Mouse (Mus musculus) hindbrain, embryonic 13.5 days (tissue): Measurements from ENCODE around the gene Syt17. TPM values are rescaled to one million over a fixed set of nuclear protein-coding genes. Genes with fewer than 3 reads are reported as not detected.
"Not testable (repeated sequence)": the region's sequence is repeated elsewhere in the genome, so short reads cannot be mapped to it uniquely, and the experiment has no call there.

Experiments used
- ATAC-seq: fragments of 200-750 bp; cut with Nextera tagmentation; 2 replicates; pipeline ENCODE4 v1.8.0; 2017; ENCODE audit warnings: moderate TSS enrichment; ENCODE audit not compliant: low FRiP score
- H3K27ac ChIP-seq: fragments of 300-500 bp; sonication (generic); 2 replicates; pipeline ENCODE4 v1.5.1; 2015; ENCODE audit warnings: inconsistent platforms, mild to moderate bottlenecking, moderate library complexity
- H3K27me3 ChIP-seq: fragments of 300-500 bp; sonication (generic); 2 replicates; pipeline ENCODE4 v1.6.1; 2015; ENCODE audit warnings: mild to moderate bottlenecking, inconsistent platforms
- H3K36me3 ChIP-seq: fragments of 300-500 bp; sonication (generic); 2 replicates; pipeline ENCODE4 v1.6.1; 2015; ENCODE audit warnings: mild to moderate bottlenecking, inconsistent platforms
- H3K4me1 ChIP-seq: fragments of 300-500 bp; sonication (generic); replicated peaks from 2 replicates; pipeline ENCODE4 v1.6.1; 2015; ENCODE audit warnings: inconsistent platforms
- H3K4me2 ChIP-seq: fragments of 300-500 bp; sonication (generic); 2 replicates; pipeline ENCODE4 v1.6.1; 2015; ENCODE audit warnings: inconsistent platforms, mild to moderate bottlenecking, moderate library complexity
- H3K4me3 ChIP-seq: fragments of 300-500 bp; sonication (generic); 2 replicates; pipeline ENCODE4 v1.5.1; 2015; ENCODE audit warnings: mild to moderate bottlenecking, inconsistent platforms
- H3K9ac ChIP-seq: fragments of 300-500 bp; sonication (generic); 2 replicates; pipeline ENCODE4 v1.6.1; 2015; ENCODE audit warnings: mild to moderate bottlenecking, inconsistent platforms
- H3K9me3 ChIP-seq: fragments of 300-500 bp; sonication (generic); 2 replicates; pipeline ENCODE4 v1.6.1; 2016; ENCODE audit warnings: inconsistent platforms
- WGBS: fragments of 180-500 bp; shearing (Covaris S2); methylation state at CpG from one replicate; pipeline ENCODE4 v1.1.7; 2015; 5-methylcytosine and 5-hydroxymethylcytosine counted together
- polyA plus RNA-seq: library from polyadenylated mRNA; unstranded; fragments of >200 nt; fragmentation: Nextera tagmentation; extraction: Ambion mirVana; gene quantifications from 2 replicates; pipeline ENCODE4 v1.2.1, GENCODE M21; 2015

The Syt17 gene
- polyA plus RNA-seq, 1 experiment from 2014 or later = 9.4 TPM

DNA sequence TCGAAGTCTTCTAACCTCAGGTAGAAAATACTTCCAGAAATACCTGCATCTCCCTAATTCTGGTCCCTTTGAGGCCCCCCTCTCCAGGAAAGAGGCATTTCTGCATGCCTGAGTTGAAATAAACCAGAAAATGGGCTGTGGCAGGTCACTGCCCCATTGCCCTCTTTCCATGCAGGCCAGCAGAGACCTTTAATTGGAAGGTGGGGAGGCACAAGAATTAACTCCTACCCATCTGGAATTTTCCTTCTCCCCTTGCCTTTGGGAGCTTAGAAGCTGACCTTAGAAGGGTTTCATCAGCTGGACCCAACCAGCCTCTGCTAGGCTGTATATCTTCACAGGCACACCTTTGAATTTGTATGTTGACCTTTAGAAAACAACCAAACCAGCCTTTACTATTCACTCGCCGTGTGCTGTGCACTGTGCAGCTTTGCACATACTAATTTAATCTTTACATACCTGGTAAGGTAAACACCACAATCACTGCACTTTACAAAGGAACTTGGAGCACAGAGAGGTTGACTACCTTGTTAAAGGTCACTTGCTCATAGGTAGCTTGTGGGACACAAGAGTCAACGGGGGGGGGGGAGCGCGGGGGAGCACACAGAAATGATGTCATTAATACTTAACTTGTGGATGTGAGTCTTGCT lies 84.3 kb downstream of the Syt17 start:
- no peak overlapping the region for H3K4me2 ChIP-seq
- no peaks in the 10 kb centered on the region for H3K9me3 ChIP-seq
- ATAC-seq = no peak
- WGBS = 90% methylated on average over 6 of the region's 6 CpGs
- H3K4me1 ChIP-seq = peaks cover 8% of the 10 kb centered on the region; the same call in 1 of the 2 replicates
- no peaks in the 10 kb centered on the region for H3K36me3 ChIP-seq
- H3K27me3 ChIP-seq = no peaks in the 10 kb centered on the region
- H3K4me3 ChIP-seq = no peak overlapping the region
- H3K9ac ChIP-seq = no peak overlapping the region
- no peak overlapping the region for H3K27ac ChIP-seq

DNA sequence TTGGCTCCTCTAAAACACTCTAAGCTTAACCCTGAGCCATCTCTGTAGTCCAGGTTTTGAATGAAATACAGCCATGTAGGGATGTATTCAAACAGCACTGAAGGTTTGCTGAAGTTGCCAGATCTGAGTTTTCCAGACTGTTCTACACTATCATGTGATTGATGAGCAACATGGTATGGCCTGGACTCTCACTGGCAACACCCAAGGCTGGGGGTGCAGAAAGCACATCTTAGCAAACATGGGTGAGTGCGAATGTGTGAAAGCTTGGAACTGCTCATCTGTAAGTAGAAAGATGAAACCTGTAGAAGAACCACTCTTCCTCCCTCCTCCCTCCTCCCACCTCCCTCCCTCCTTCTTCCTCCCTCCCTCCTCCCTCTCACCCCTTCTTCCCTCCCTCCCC lies 85.1 kb downstream of the Syt17 start:
- no peak overlapping the region for H3K9ac ChIP-seq
- no peaks in the 10 kb centered on the region for H3K27me3 ChIP-seq
- no peak for ATAC-seq
- peaks cover 8% of the 10 kb centered on the region; the same call in 1 of the 2 replicates for H3K4me1 ChIP-seq
- no peak overlapping the region for H3K27ac ChIP-seq
- no peak overlapping the region for H3K4me2 ChIP-seq
- WGBS = 96% methylated on average over 1 of the region's 1 CpGs
- no peaks in the 10 kb centered on the region for H3K9me3 ChIP-seq
- no peak overlapping the region for H3K4me3 ChIP-seq
- H3K36me3 ChIP-seq = no peaks in the 10 kb centered on the region

GRCm38 (mm10) chr7:118362258-118362657 lies 85.8 kb downstream of the Syt17 start:
- Histone ChIP-seq H3K4me2 (no peak overlapping the region), H3K4me1 (peaks cover 8% of the 10 kb centered on the region; the same call in 1 of the 2 replicates), H3K9ac (no peak overlapping the region), H3K27me3 (no peaks in the 10 kb centered on the region), H3K4me3 (no peak overlapping the region), H3K9me3 (no peaks in the 10 kb centered on the region), H3K36me3 (no peaks in the 10 kb centered on the region), H3K27ac (no peak overlapping the region)
- ATAC-seq = no peak
- 73% methylated on average over 3 of the region's 3 CpGs for WGBS

DNA sequence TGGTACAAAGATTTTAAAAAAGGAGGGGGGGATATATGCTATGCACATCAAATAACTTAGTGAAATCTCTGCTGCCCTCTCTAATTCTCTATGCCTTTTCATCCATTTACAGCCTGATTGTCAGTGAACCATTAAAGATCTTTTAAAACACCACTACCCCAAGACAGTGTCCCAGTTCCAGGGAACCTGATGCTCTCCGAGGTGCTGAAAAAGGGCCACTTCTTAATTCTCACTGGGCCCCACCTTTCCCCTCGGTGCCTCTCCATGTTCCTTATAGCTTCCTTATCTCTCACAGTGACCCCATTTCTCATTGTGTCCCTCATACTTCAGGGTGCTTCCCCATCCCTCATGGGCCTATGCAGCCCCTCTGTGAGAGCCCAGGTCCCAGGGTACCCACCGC lies 89.0 kb downstream of the Syt17 start:
- H3K4me2 ChIP-seq = no peak overlapping the region
- no peaks in the 10 kb centered on the region for H3K9me3 ChIP-seq
- no peak for ATAC-seq
- no peaks in the 10 kb centered on the region for H3K27me3 ChIP-seq
- H3K9ac ChIP-seq = no peak overlapping the region
- no peak overlapping the region for H3K4me3 ChIP-seq
- WGBS = 49% methylated on average over 3 of the region's 3 CpGs
- no peaks in the 10 kb centered on the region for H3K36me3 ChIP-seq
- no peak overlapping the region for H3K27ac ChIP-seq
- H3K4me1 ChIP-seq = no peaks in the 10 kb centered on the region

GRCm38 (mm10) chr7:118356410-118357005 lies 91.5 kb downstream of the Syt17 start:
- not testable (repeated sequence) for H3K27ac ChIP-seq, H3K4me1 ChIP-seq, H3K9ac ChIP-seq, ATAC-seq, H3K9me3 ChIP-seq, H3K36me3 ChIP-seq, H3K4me2 ChIP-seq, H3K27me3 ChIP-seq, H3K4me3 ChIP-seq
- WGBS = 75% methylated on average over 8 of the region's 8 CpGs

DNA sequence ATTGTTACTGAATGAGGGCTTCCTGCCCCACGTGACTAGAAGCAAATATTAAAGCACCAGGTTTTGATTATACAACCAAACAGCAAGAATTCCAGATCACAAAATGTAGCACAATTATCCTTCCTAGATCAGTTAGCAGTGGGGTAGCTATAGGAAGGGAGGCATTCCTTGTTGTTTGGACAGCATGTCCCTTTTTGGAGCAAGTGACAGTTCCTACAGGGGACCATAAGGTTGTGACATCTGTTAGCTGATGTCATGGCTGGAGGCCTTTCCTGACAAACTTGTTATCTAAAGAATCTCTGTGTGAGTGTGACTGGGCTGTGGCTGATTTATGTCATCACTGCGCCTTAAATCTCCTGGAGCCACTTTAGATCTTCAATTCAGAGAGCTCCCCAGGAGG lies 97.2 kb downstream of the Syt17 start:
- no peak overlapping the region for H3K9ac ChIP-seq

DNA sequence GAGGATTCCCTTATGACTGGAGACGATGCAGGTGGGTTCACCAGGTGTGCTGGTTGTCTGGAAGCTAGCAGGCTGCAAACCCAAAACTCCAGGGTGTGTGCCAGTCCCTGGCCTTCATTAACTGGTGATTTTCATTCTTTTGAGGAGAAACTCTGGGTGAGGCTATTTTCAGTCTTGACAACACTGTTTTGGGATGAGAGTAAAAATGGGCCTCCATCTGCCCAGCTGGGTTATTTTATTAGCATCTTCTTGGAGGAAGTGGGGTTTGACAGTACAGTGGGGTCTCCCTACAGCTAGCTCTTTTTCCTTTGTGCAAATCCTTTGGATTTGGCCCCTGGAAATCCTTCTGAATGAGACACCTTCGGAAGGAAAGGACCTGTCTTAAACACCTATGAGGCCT lies 101.1 kb downstream of the Syt17 start:
- Histone ChIP-seq H3K36me3 (no peaks in the 10 kb centered on the region), H3K9me3 (peaks cover 6% of the 10 kb centered on the region; the same call in 1 of the 2 replicates), H3K27me3 (no peaks in the 10 kb centered on the region), H3K27ac (no peak overlapping the region), H3K4me1 (no peaks in the 10 kb centered on the region), H3K4me3 (no peak overlapping the region), H3K4me2 (no peak overlapping the region), H3K9ac (no peak overlapping the region)
- 75% methylated on average over 2 of the region's 2 CpGs for WGBS
- no peak for ATAC-seq

More for the DNA sequence above, 97.2 kb downstream of the Syt17 start:
- no peaks in the 10 kb centered on the region for H3K36me3 ChIP-seq
- no peak overlapping the region for H3K4me2 ChIP-seq
- WGBS = 79% methylated on average over 2 of the region's 2 CpGs
- H3K4me1 ChIP-seq = no peaks in the 10 kb centered on the region
- ATAC-seq = no peak
- no peak overlapping the region for H3K4me3 ChIP-seq
- no peak overlapping the region for H3K27ac ChIP-seq
- H3K27me3 ChIP-seq = no peaks in the 10 kb centered on the region
- peaks cover 6% of the 10 kb centered on the region; the same call in 1 of the 2 replicates for H3K9me3 ChIP-seq

DNA sequence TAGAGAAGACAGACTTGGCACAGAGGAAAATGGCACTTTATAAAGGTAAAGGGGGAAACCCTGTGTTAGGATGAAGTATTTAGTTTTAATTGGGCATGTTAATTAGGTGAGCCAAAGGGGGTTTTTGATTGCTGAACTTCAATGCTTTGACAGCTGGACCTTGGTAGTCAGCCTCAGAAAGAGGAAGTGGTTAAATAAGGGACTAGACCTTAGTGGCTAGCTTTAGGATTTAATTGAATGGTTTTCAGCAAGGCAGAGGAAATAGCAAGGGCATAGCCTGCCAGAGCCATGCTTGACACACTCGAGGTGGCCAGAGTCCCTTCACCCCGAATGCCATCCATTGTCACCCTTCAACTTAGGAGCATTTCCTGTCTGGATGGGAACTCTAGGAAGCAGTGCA lies 101.6 kb downstream of the Syt17 start:
- 74% methylated on average over 2 of the region's 2 CpGs for WGBS
- Histone ChIP-seq H3K4me3 (no peak overlapping the region), H3K4me2 (no peak overlapping the region), H3K27ac (no peak overlapping the region), H3K9ac (no peak overlapping the region), H3K36me3 (no peaks in the 10 kb centered on the region), H3K9me3 (peaks cover 6% of the 10 kb centered on the region; the same call in 1 of the 2 replicates), H3K27me3 (no peaks in the 10 kb centered on the region), H3K4me1 (no peaks in the 10 kb centered on the region)
- no peak for ATAC-seq

DNA sequence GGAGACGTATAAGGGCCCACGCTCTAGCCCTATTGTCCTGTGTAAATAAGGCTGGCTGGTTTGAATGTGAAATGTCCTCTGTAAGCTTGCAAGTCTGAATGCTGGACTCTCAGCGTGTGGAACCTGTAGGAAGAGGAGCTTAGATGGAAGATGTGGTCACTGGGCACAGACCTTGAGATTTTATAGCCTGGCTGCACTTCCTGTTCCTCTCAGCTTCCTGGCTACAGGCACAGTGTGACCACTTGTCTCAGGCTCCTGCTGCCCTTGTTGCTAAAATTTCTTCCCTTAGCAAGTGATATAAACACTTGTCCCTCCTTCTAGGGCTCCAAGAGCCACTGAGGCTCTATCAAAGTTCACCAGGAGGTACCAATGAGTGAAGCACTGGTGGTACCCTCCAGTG lies 102.6 kb downstream of the Syt17 start:
- Histone ChIP-seq H3K4me2 (no peak overlapping the region), H3K9me3 (peaks cover 6% of the 10 kb centered on the region; the same call in 1 of the 2 replicates), H3K36me3 (no peaks in the 10 kb centered on the region), H3K9ac (no peak overlapping the region), H3K27me3 (no peaks in the 10 kb centered on the region), H3K27ac (no peak overlapping the region), H3K4me3 (no peak overlapping the region), H3K4me1 (no peaks in the 10 kb centered on the region)
- ATAC-seq = no peak
- 90% methylated on average over 3 of the region's 3 CpGs for WGBS

DNA sequence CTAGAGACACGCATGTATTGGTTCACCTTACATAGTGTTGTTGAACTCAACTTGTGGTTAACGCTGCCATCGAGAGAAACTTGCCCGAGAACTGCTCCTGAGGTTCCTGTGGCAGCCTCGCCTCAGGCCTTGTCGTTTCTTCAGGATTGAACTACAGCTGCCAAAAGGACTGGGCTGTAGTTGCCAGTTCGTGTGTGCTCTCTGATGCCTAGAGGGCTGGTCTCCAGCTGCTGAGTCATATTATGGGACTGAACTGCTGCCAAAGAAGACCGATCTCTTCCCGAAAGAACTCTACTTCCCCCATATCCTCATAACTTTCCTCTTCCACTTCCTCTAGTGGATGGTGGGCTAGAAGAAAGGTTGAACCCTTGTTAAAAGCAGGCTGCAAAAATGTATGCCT lies 103.3 kb downstream of the Syt17 start:
- 88% methylated on average over 9 of the region's 9 CpGs for WGBS
- Histone ChIP-seq H3K4me3 (no peak overlapping the region), H3K4me1 (no peaks in the 10 kb centered on the region), H3K4me2 (no peak overlapping the region), H3K9ac (no peak overlapping the region), H3K27ac (no peak overlapping the region), H3K36me3 (no peaks in the 10 kb centered on the region), H3K27me3 (no peaks in the 10 kb centered on the region), H3K9me3 (peaks cover 6% of the 10 kb centered on the region; the same call in 1 of the 2 replicates)
- ATAC-seq = no peak

Other genes with a start within 250 kb of the Syt17 start
- 20.7 and 21.5 TPM in 2 replicates for gene Smg1, start 204.6 kb downstream of the Syt17 start, polyA plus RNA-seq
- 1.1 and 1.2 TPM in 2 replicates for gene Itpripl2, start 43.8 kb upstream of the Syt17 start, polyA plus RNA-seq
- 105 and 106 TPM in 2 replicates for gene Coq7, start 85.1 kb upstream of the Syt17 start, polyA plus RNA-seq
- gene Tmc7, start 136.5 kb upstream of the Syt17 start, polyA plus RNA-seq = 6.3 TPM in 2 replicates
- 0.19 and 0.21 TPM in 2 replicates for gene Tmc5, start 149.1 kb upstream of the Syt17 start, polyA plus RNA-seq